Mouse (Mus musculus): ENCODE measurements around the gene Lifr. TPM values are rescaled to one million over a fixed set of nuclear protein-coding genes. Genes with fewer than 3 reads are reported as not detected.

Gene Lifr
- total and polyA plus RNA-seq, 2 experiments, result 134 to 431 TPM

GRCm38 (mm10) chr15:7134454-7135052, 44.1 kb downstream of the Lifr start:
- peak; percentile 68 for DNase-seq (ENCODE audit: extremely low read depth, low read depth, low spot score)
- Histone ChIP-seq H3K27me3 (ENCODE audit: control insufficient read depth, insufficient read depth, low read length) (no peaks in the 10 kb centered on the region), H3K79me2 (ENCODE audit: control insufficient read depth, insufficient read depth, low read length) (peaks cover 32% of the 10 kb centered on the region; the same call in 1 of the 2 replicates), H3K9ac (ENCODE audit: low read depth, low read length) (peak overlapping the region; percentile 11), H3K27ac (replicated peaks; ENCODE audit: insufficient read depth, low read depth, low read length) (peak overlapping the region; percentile 19), H3K4me1 (ENCODE audit: control insufficient read depth, insufficient read depth, low read length) (peaks cover 37% of the 10 kb centered on the region), H3K36me3 (ENCODE audit: control insufficient read depth, insufficient read depth, low read length) (no peaks in the 10 kb centered on the region; the same call in 1 of the 2 replicates), H3K4me3 (ENCODE audit: insufficient read depth, low read depth, low read length) (no peak overlapping the region)
- 14% methylated on average over 11 of the region's 11 CpGs for WGBS
- TF ChIP-seq CTCF (IDR thresholded peaks at IDR 0.05; ENCODE audit: low read depth, low read length), result peak; percentile 30
- TF ChIP-seq POLR2A (IDR thresholded peaks at IDR 0.05; ENCODE audit: extremely low read depth, insufficient read depth, low read length), result no peak

- WGBS, result 17% methylated on average over 6 of the region's 6 CpGs
- Histone ChIP-seq H3K36me3 (ENCODE audit: control insufficient read depth, insufficient read depth, low read length) (no peaks in the 10 kb centered on the region; the same call in 1 of the 2 replicates), H3K9ac (ENCODE audit: low read depth, low read length) (no peak overlapping the region), H3K4me1 (ENCODE audit: control insufficient read depth, insufficient read depth, low read length) (peaks cover 38% of the 10 kb centered on the region), H3K27ac (replicated peaks; ENCODE audit: insufficient read depth, low read depth, low read length) (peak overlapping the region; percentile 49), H3K27me3 (ENCODE audit: control insufficient read depth, insufficient read depth, low read length) (no peaks in the 10 kb centered on the region), H3K79me2 (ENCODE audit: control insufficient read depth, insufficient read depth, low read length) (peaks cover 30% of the 10 kb centered on the region; the same call in 1 of the 2 replicates), H3K4me3 (ENCODE audit: insufficient read depth, low read depth, low read length) (no peak overlapping the region)
- TF ChIP-seq POLR2A (IDR thresholded peaks at IDR 0.05; ENCODE audit: extremely low read depth, insufficient read depth, low read length) (no peak), CTCF (IDR thresholded peaks at IDR 0.05; ENCODE audit: low read depth, low read length) (no peak)
- peak; percentile 84 for DNase-seq (ENCODE audit: extremely low read depth, low read depth, low spot score)
Observed at GRCm38 (mm10) chr15:7135982-7136562, 45.7 kb downstream of the Lifr start.

GRCm38 (mm10) chr15:7136912-7137311, 46.5 kb downstream of the Lifr start:
- TF ChIP-seq POLR2A (IDR thresholded peaks at IDR 0.05; ENCODE audit: extremely low read depth, insufficient read depth, low read length), result no peak
- no peak for TF ChIP-seq CTCF (IDR thresholded peaks at IDR 0.05; ENCODE audit: low read depth, low read length)
- no peaks in the 10 kb centered on the region; the same call in 1 of the 2 replicates for H3K36me3 ChIP-seq (ENCODE audit: control insufficient read depth, insufficient read depth, low read length)
- peaks cover 34% of the 10 kb centered on the region for H3K4me1 ChIP-seq (ENCODE audit: control insufficient read depth, insufficient read depth, low read length)
- peak overlapping the region; percentile 49 for H3K27ac ChIP-seq (replicated peaks; ENCODE audit: insufficient read depth, low read depth, low read length)
- no peaks in the 10 kb centered on the region for H3K27me3 ChIP-seq (ENCODE audit: control insufficient read depth, insufficient read depth, low read length)
- H3K79me2 ChIP-seq (ENCODE audit: control insufficient read depth, insufficient read depth, low read length), result peaks cover 32% of the 10 kb centered on the region; the same call in 1 of the 2 replicates
- H3K9ac ChIP-seq (ENCODE audit: low read depth, low read length), result no peak overlapping the region
- no peak for DNase-seq (ENCODE audit: extremely low read depth, low read depth, low spot score)
- no peak overlapping the region for H3K4me3 ChIP-seq (ENCODE audit: insufficient read depth, low read depth, low read length)
- WGBS, result 39% methylated on average over 10 of the region's 10 CpGs

- Histone ChIP-seq H3K4me3 (ENCODE audit: insufficient read depth, low read depth, low read length) (no peak overlapping the region), H3K79me2 (ENCODE audit: control insufficient read depth, insufficient read depth, low read length) (peaks cover 34% of the 10 kb centered on the region; the same call in 1 of the 2 replicates), H3K4me1 (ENCODE audit: control insufficient read depth, insufficient read depth, low read length) (peaks cover 38% of the 10 kb centered on the region), H3K27ac (replicated peaks; ENCODE audit: insufficient read depth, low read depth, low read length) (peak overlapping the region; percentile 67), H3K27me3 (ENCODE audit: control insufficient read depth, insufficient read depth, low read length) (no peaks in the 10 kb centered on the region), H3K9ac (ENCODE audit: low read depth, low read length) (no peak overlapping the region; the same call in 1 of the 2 replicates), H3K36me3 (ENCODE audit: control insufficient read depth, insufficient read depth, low read length) (no peaks in the 10 kb centered on the region; the same call in 1 of the 2 replicates)
- 18% methylated on average over 12 of the region's 12 CpGs for WGBS
- DNase-seq (ENCODE audit: extremely low read depth, low read depth, low spot score), result peak; percentile 99
- TF ChIP-seq POLR2A (IDR thresholded peaks at IDR 0.05; ENCODE audit: extremely low read depth, insufficient read depth, low read length) (no peak), CTCF (IDR thresholded peaks at IDR 0.05; ENCODE audit: low read depth, low read length) (no peak)
Observed at GRCm38 (mm10) chr15:7137607-7138006, 47.2 kb downstream of the Lifr start.

- Histone ChIP-seq H3K4me3 (ENCODE audit: insufficient read depth, low read depth, low read length) (no peak overlapping the region), H3K27ac (replicated peaks; ENCODE audit: insufficient read depth, low read depth, low read length) (peak overlapping the region; percentile 81), H3K4me1 (ENCODE audit: control insufficient read depth, insufficient read depth, low read length) (peaks cover 43% of the 10 kb centered on the region), H3K79me2 (ENCODE audit: control insufficient read depth, insufficient read depth, low read length) (peaks cover 33% of the 10 kb centered on the region; the same call in 1 of the 2 replicates), H3K9ac (ENCODE audit: low read depth, low read length) (peak overlapping the region; percentile 41), H3K36me3 (ENCODE audit: control insufficient read depth, insufficient read depth, low read length) (no peaks in the 10 kb centered on the region), H3K27me3 (ENCODE audit: control insufficient read depth, insufficient read depth, low read length) (no peaks in the 10 kb centered on the region)
- DNase-seq (ENCODE audit: extremely low read depth, low read depth, low spot score), result peak; percentile 95
- no peak; the same call in 1 of the 2 replicates for TF ChIP-seq CTCF (IDR thresholded peaks at IDR 0.05; ENCODE audit: low read depth, low read length)
- TF ChIP-seq POLR2A (IDR thresholded peaks at IDR 0.05; ENCODE audit: extremely low read depth, insufficient read depth, low read length), result no peak
- WGBS, result 24% methylated on average over 14 of the region's 14 CpGs
Observed at GRCm38 (mm10) chr15:7138471-7138870, 48.1 kb downstream of the Lifr start.
